Mouse (Mus musculus): ENCODE measurements around the gene Senp7.

DNA sequence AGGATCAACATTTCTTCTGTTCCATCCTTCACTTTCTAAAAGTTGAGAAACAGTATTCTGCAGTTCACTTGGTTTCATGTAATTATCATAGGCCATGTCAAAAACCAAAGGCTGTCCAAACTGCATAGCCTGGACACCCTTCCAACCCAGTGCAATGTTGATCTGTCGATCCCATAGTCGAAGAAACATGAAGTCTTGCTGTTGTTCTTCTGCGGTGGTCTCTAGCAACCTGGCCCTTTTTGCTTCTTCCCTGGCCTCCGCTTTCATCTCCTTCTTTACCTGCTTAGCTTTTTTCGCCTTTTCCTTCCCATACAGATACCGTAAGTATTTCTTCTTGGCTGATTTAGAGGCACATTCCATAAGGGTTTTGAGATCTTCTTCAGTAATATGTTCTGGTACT, 13.6 kb upstream of the Senp7 start:
- TF ChIP-seq POLR2A (IDR thresholded peaks at IDR 0.05; ENCODE audit: borderline replicate concordance, low read depth, low read length) (no peak), CTCF (IDR thresholded peaks at IDR 0.05; ENCODE audit: low read depth, low read length) (no peak)

Data from bone marrow macrophage, adult 2 months (primary cell).